Mouse (Mus musculus): Measurements from ENCODE around the gene Tec.

Tec gene

GRCm38 (mm10) chr5:72852301-72852995 lies 15.8 kb downstream of the Tec start:
- no peak for DNase-seq

DNA sequence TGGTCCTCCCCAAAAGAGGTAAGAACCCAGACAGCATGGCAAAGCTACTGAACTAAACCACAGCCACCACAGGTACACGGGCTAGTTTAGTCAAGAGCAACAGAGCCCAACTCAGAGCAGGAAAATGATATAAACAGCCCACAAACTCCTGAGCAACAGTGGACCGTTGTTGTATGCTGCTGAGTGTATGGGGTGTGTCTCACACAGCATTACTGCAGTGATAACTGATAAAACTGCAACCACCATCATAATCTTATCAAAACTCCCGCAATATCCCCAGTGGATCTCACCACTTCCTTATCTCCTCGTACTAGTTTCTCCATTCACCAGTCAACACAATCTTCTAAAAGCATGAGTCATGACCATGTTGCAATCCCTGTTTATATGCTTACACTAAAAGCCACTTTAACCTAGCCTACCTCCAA lies 16.6 kb downstream of the Tec start:
- no peak for DNase-seq

- no peak for DNase-seq
Measured at GRCm38 (mm10) chr5:72850926-72851673, 17.2 kb downstream of the Tec start.

DNA sequence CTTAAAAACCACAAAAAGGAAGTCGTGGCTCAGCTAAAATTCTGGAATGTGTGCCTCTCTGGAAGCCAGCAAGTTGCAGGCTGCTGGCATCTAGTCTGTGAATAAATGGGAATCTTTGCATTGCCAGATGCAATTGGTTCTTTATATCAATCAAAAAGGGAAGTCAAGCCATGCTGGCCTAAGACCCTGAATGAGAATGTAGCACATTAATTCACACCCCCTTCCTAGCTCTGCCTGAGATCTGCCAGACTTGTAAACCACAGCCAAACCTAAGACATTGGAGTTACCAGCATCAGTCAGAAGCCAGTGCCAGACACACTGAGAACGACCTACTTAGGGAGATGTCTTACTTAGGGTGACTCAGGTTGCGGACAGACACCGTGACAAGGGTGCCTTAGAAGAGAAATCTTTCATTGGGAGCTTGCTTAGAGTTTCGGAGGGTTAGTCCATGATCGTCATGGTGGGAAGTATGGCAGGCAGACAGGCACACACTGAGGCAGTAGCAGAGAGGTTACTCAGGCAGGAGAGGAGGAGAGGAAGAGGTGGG lies 19.3 kb downstream of the Tec start:
- DNase-seq = no peak

- DNase-seq = no peak
Measured at GRCm38 (mm10) chr5:72846712-72847111, 21.6 kb downstream of the Tec start.

- no peak for DNase-seq
Measured at GRCm38 (mm10) chr5:72845928-72846630, 22.2 kb downstream of the Tec start.

GRCm38 (mm10) chr5:72844776-72845495 lies 23.3 kb downstream of the Tec start:
- DNase-seq = no peak

GRCm38 (mm10) chr5:72844294-72844693 lies 24.0 kb downstream of the Tec start:
- no peak for DNase-seq

DNA sequence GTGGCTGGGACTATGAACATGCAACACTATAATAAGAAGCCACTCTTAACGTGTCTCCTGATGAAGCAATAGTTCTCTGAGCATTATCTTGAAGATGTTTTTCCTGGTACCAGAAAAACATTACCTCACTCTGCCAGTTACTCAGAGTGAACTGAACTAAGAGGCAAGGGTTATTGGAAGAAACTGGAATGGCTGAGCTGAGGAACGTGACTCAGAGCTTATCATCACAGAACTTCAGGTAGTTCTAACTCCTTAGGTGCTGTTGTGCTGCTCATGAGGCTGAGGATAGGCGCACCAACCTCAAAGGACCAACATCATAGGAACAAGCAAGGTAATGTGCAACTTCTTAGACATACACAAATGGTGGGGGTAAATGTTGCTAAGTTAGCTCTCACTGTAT lies 28.6 kb downstream of the Tec start:
- DNase-seq = no peak

- DNase-seq = no peak
Measured at GRCm38 (mm10) chr5:72838976-72839375, 29.3 kb downstream of the Tec start.

- DNase-seq = no peak
Measured at GRCm38 (mm10) chr5:72835656-72836055, 32.6 kb downstream of the Tec start.

DNA sequence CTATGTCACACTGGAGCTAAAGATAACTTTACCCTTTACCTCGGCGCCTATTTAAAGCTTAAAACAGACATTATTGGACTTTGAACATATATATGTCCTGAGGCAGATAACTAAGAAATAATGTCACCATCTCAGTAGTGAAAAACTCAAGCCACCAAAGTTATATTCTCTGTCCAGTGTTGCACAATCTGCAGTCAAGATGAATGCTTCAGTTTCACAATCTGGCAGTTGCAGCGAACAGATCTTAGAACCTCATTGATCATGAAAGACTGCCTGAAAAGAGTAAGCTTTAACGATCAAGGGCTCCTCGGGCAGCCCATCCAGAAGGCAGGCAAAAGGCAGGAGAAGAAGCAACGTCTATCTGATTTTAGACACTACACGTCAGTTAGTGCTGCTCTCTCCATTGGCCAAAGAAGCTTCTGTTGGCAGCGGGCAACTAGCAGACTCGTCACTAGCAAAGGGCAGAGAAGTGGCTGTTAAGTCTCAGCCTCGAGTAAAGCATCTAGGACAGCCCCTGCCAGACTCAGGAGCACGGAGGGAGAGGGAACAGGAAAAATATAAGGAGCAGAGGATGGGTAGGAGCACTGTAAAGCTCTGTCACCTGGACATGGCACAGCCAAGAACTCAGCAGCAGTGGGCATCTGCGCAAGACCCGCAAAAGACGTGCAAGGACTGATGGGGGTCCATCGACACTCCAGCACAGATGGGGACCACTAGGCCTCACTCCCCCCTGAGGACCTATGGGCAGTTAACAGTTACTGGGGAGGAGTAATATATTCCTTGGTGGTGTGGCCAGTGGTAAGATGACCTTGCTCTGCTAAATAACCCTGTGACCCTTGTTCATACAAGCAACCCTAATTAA lies 35.1 kb downstream of the Tec start:
- DNase-seq = no peak

DNA sequence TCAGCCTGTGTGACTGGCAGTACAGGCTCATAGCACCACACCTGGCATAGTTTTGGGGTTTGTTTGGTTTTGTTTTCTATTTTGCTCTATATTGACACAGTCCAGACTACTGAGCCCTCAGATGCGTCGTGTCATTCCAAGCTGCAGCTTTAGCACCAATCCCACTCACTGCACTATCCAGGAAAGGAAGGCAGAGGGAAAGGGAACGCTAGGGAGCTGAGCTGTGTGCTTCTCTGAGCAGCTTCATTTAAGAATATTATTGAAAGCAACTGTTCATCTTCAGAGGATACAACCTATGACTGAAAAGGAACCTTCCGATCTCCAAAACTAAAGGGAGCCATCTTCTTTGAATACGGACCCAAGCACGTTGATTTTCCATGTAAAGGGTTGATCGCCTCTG lies 36.1 kb downstream of the Tec start:
- DNase-seq = no peak

DNA sequence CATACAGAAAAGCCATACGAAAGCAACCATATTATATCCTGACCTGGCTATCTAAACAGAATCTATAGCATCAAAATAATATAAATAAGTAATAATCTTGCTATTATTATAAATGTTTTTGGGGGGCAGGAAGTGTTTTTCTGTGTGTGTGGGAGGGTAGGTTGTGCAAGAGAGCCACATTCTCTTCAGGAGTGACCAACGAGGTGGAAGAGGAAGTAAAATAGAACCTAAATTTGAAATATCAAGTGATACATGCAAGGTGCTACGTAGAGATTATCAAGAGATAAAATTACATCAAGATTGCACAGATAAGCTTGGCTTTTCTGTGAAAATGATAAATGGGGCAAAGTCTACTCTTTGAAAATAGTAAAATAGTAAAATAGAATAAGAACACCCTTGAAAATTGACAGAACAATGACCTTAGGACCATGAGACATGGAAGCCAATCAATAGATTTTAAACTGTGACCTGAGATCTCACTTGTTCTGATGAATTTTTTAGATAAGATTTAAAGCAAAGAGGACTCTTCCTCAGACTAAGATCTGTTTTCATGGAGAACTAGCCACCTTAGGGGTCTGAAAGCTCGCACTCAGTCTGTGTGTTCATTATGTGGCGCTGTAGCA lies 37.2 kb downstream of the Tec start:
- no peak for DNase-seq

GRCm38 (mm10) chr5:72829506-72830067 lies 38.7 kb downstream of the Tec start:
- DNase-seq = no peak

- DNase-seq = no peak
Measured at GRCm38 (mm10) chr5:72828401-72828800, 39.9 kb downstream of the Tec start.

- no peak for DNase-seq
Measured at GRCm38 (mm10) chr5:72827435-72827834, 40.8 kb downstream of the Tec start.

DNA sequence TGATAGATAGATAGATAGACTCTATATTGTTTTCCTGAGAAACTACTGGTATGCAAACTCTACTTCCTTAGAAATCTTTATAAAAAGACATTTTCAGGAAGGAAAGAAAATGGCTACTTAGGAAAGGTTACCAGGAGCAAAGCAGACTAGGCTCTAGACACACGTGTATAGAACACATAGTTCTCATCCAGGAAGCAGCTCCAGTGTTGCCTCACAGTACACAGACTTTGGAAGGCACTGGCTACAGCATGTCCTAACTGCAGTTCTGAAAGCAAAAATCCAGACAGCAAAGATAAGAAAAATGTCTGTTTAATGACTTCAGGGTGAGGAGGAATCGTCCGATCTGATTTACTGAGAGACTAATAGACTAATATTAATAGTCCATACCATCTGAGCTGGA lies 41.8 kb downstream of the Tec start:
- DNase-seq = no peak

DNA sequence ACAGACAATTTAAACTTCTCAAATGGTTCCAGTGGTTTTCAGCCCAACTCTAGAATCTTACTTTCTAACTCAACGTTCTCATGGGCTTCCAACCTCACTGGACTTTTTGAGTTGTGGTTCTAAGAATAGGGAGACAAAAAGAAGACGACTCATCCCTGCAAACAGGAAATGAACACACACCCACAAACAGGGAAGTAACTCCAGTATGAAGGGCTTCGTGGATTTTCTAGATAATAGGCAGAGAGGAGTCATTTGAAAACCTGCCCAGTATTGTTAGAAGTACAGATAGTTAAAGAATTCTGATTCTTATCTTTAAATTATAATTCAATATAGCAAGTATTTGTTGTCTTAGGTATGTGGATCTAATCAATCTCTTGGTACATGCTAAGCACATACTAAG lies 47.6 kb downstream of the Tec start:
- no peak for DNase-seq

- DNase-seq = no peak
Measured at GRCm38 (mm10) chr5:72820036-72820640, 48.1 kb downstream of the Tec start.

All from kidney, postnatal 25 days (tissue).